Mouse (Mus musculus) neural tube, embryonic 15.5 days (tissue): ENCODE measurements around the gene Olfr1449. TPM values are rescaled to one million over a fixed set of nuclear protein-coding genes. Genes with fewer than 3 reads are reported as not detected.
"Not testable (repeated sequence)": the region's sequence is repeated elsewhere in the genome, so short reads cannot be mapped to it uniquely, and the experiment has no call there.

ENCODE experiments used
- ATAC-seq: fragments of 200-750 bp; cut with Nextera tagmentation; 2 replicates; pipeline ENCODE4 v1.8.0; 2017; ENCODE audit warnings: mild to moderate bottlenecking, moderate TSS enrichment, moderate library complexity; ENCODE audit not compliant: low FRiP score
- H3K27ac ChIP-seq: fragments of 300-500 bp; sonication (generic); replicated peaks from 2 replicates; pipeline ENCODE4 v1.5.1; 2015; ENCODE audit warnings: mild to moderate bottlenecking, inconsistent platforms
- H3K27me3 ChIP-seq: fragments of 300-500 bp; sonication (generic); replicated peaks from 2 replicates; pipeline ENCODE4 v1.6.1; 2015; ENCODE audit warnings: inconsistent platforms
- H3K36me3 ChIP-seq: fragments of 300-500 bp; sonication (generic); 2 replicates; pipeline ENCODE4 v1.6.1; 2015; ENCODE audit warnings: inconsistent platforms
- H3K4me1 ChIP-seq: fragments of 300-500 bp; sonication (generic); 2 replicates; pipeline ENCODE4 v1.6.1; 2015; ENCODE audit warnings: inconsistent platforms
- H3K4me2 ChIP-seq: fragments of 300-500 bp; sonication (generic); 2 replicates; pipeline ENCODE4 v1.6.1; 2015; ENCODE audit warnings: inconsistent platforms, mild to moderate bottlenecking, moderate library complexity
- H3K4me3 ChIP-seq: fragments of 300-500 bp; sonication (generic); replicated peaks from 2 replicates; pipeline ENCODE4 v1.5.1; 2015; ENCODE audit warnings: mild to moderate bottlenecking, inconsistent platforms
- H3K9ac ChIP-seq: fragments of 300-500 bp; sonication (generic); replicated peaks from 2 replicates; pipeline ENCODE4 v1.6.1; 2015; ENCODE audit warnings: mild to moderate bottlenecking, inconsistent platforms
- H3K9me3 ChIP-seq: fragments of 300-500 bp; sonication (generic); replicated peaks from 2 replicates; pipeline ENCODE4 v1.6.1; 2016; ENCODE audit warnings: inconsistent platforms
- WGBS: fragments of 180-500 bp; shearing (Covaris S2); methylation state at CpG from one replicate; pipeline ENCODE4 v1.1.7; 2015; ENCODE audit warnings: mixed read lengths; 5-methylcytosine and 5-hydroxymethylcytosine counted together
- polyA plus RNA-seq: library from polyadenylated mRNA; unstranded; fragments of >200 nt; fragmentation: Nextera tagmentation; extraction: Ambion mirVana; gene quantifications from 2 replicates; pipeline ENCODE4 v1.2.1, GENCODE M21; 2015

Gene Olfr1449
- polyA plus RNA-seq = not detected in 2 replicates

DNA sequence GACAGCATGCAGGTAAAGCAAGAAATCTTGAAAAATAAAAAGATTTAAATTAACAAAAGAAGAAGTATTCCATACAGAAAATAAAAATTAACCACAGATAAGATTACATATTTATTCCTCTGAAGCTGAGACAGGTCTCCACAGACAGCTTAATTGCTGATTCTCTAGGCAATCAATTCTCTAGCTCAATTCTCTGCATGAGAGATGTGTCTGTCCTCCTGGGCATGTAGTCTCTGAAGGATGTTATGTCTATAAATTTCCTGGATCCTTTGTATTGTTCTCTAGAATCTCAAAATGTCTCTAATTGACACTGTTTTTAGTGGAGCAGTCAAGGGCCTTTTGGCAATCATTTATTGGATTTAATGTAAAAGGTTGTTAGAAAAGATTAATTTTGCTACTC, at the start of gene Olfr1449:
Olfr1449 (plus strand) TSS at position 301 of the 400 bp plus-strand sequence.
- H3K27me3 ChIP-seq = no peaks in the 10 kb centered on the region
- H3K9me3 ChIP-seq = no peaks in the 10 kb centered on the region
- H3K36me3 ChIP-seq = no peaks in the 10 kb centered on the region
- no peak within 1 kb of the TSS for H3K4me2 ChIP-seq
- H3K27ac ChIP-seq = no peak within 1 kb of the TSS
- no peaks in the 10 kb centered on the region for H3K4me1 ChIP-seq
- H3K4me3 ChIP-seq = no peak within 1 kb of the TSS
- H3K9ac ChIP-seq = no peak within 1 kb of the TSS
- ATAC-seq = no peak

GRCm38 (mm10) chr19:12883555-12883954, 47.1 kb upstream of the Olfr1449 start, which contains the start of gene Olfr1445:
Olfr1445 (plus strand) TSS chr19:12883855.
- H3K4me2 ChIP-seq = no peak within 1 kb of the TSS
- H3K9ac ChIP-seq = no peak within 1 kb of the TSS
- H3K27ac ChIP-seq = no peak within 1 kb of the TSS
- H3K4me3 ChIP-seq = no peak within 1 kb of the TSS
- no peaks in the 10 kb centered on the region for H3K4me1 ChIP-seq
- ATAC-seq = no peak
- 89% methylated on average over 2 of the region's 2 CpGs for WGBS
- H3K27me3 ChIP-seq = no peaks in the 10 kb centered on the region
- H3K9me3 ChIP-seq = no peaks in the 10 kb centered on the region
- H3K36me3 ChIP-seq = no peaks in the 10 kb centered on the region

DNA sequence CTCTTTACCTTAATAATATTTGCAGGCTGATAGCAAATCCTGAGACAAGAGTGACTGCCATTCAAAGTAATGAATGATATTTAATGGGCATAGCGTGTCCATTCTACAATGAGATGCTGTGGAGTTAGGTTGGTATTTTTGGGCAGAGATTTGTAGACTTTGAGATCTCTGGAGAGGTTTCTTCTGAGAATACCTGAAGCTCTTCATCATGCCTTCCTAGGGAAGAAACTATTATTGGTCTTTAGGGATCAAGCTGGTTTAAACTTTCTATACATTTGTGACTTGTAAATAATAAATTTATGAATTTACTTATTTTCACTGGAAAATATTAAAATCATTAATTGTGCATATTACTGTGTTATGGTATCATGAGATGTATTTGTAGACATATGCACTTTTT, 37.2 kb upstream of the Olfr1449 start, which contains the start of gene Olfr1446:
Olfr1446 (minus strand) TSS at position 101 of the 400 bp plus-strand sequence.
- ATAC-seq = no peak
- no peak within 1 kb of the TSS for H3K4me2 ChIP-seq
- 92% methylated on average over 1 of the region's 1 CpGs for whole genome bisulfite sequencing
- H3K27me3 ChIP-seq = no peaks in the 10 kb centered on the region
- no peak within 1 kb of the TSS for H3K27ac ChIP-seq
- no peaks in the 10 kb centered on the region for H3K4me1 ChIP-seq
- H3K4me3 ChIP-seq = no peak within 1 kb of the TSS
- H3K9me3 ChIP-seq = no peaks in the 10 kb centered on the region
- no peak within 1 kb of the TSS for H3K9ac ChIP-seq
- no peaks in the 10 kb centered on the region for H3K36me3 ChIP-seq

DNA sequence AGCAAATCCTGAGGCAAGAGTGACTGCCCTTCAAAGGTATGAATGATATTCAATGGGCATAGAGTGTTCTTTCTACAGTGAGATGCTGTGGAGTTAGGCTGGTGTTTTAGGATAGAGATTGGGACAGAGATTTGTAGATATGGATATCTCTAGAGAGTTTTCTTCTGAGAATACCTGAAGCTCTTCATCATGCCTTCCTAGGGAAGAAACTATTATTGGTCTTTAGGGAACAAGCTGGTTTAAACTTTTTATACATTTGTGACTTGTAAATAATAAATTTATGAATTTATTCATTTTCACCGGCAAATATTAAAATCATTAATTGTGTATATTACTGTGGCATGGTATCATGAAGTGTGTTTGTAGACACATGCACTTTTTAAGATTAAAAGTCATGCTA, 27.0 kb upstream of the Olfr1449 start, which contains the start of gene Olfr1447:
Olfr1447 (minus strand) TSS at position 101 of the 400 bp plus-strand sequence.
- WGBS = 96% methylated on average over 1 of the region's 1 CpGs
- Histone ChIP-seq H3K9me3 (no peaks in the 10 kb centered on the region), H3K4me3 (no peak within 1 kb of the TSS), H3K4me1 (no peaks in the 10 kb centered on the region), H3K4me2 (no peak within 1 kb of the TSS), H3K27me3 (no peaks in the 10 kb centered on the region), H3K27ac (no peak within 1 kb of the TSS), H3K9ac (no peak within 1 kb of the TSS), H3K36me3 (no peaks in the 10 kb centered on the region)
- no peak for ATAC-seq

- Histone ChIP-seq H3K9ac (no peak within 1 kb of the TSS), H3K4me2 (no peak within 1 kb of the TSS), H3K9me3 (0 out of 2 replicates have a peak, but pooled peaks cover 1% of the 10 kb centered on the region), H3K27me3 (no peaks in the 10 kb centered on the region), H3K4me3 (no peak within 1 kb of the TSS), H3K4me1 (no peaks in the 10 kb centered on the region), H3K36me3 (no peaks in the 10 kb centered on the region), H3K27ac (no peak within 1 kb of the TSS)
- WGBS = 80% methylated on average over 1 of the region's 1 CpGs
- no peak for ATAC-seq
These were observed 6.3 kb upstream of the Olfr1449 start, which contains the start of gene Olfr1448 for GRCm38 (mm10) chr19:12924319-12924718. Olfr1448 (minus strand) TSS chr19:12924419.

DNA sequence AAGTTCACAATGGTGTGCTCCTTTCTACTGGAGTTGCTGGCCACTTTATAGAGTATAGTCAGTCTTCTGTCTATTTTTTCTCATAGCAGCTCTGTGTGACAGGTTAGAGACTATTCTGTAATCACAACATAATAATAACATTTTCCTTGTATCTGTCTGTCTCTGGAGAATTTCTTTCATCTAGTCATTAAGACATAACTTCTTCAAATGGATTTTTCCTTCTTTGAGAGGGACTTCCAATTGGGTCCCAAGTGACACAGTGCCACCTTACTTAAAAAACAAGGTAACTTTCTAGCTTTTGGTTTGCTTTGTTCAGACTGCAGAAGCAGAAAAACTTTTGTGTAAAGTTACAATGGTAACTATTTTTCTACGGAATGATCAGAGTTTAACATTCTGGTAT, 19.3 kb downstream of the Olfr1449 start, which contains the start of gene Olfr1450:
Olfr1450 (plus strand) TSS at position 301 of the 400 bp plus-strand sequence.
- Histone ChIP-seq H3K9me3 (0 out of 2 replicates have a peak, but pooled peaks cover 3% of the 10 kb centered on the region), H3K9ac (no peak within 1 kb of the TSS), H3K4me3 (no peak within 1 kb of the TSS), H3K27ac (no peak within 1 kb of the TSS), H3K36me3 (no peaks in the 10 kb centered on the region), H3K27me3 (no peaks in the 10 kb centered on the region), H3K4me2 (no peak within 1 kb of the TSS), H3K4me1 (no peaks in the 10 kb centered on the region)
- WGBS = 86% methylated on average over 1 of the region's 1 CpGs
- no peak for ATAC-seq

GRCm38 (mm10) chr19:12970082-12970481, 39.4 kb downstream of the Olfr1449 start:
- not testable (repeated sequence) for H3K9ac ChIP-seq, H3K27me3 ChIP-seq, H3K4me1 ChIP-seq, H3K27ac ChIP-seq, ATAC-seq, H3K4me3 ChIP-seq, H3K4me2 ChIP-seq, H3K9me3 ChIP-seq, H3K36me3 ChIP-seq
- 89% methylated on average over 5 of the region's 5 CpGs for WGBS

Other genes starting within 250 kb of the Olfr1449 start
- 0.14 TPM in 1 of 2 replicates, not detected in the other for gene Keg1, start 235.1 kb upstream of the Olfr1449 start, polyA plus RNA-seq
- gene Cntf, start 165.2 kb upstream of the Olfr1449 start, polyA plus RNA-seq = 1.0 and 1.1 TPM in 2 replicates
- gene Zfp91, start 134.7 kb upstream of the Olfr1449 start, polyA plus RNA-seq = 12.3 and 12.9 TPM in 2 replicates
- 1.2 and 4.0 TPM in 2 replicates for gene Lpxn, start 134.6 kb upstream of the Olfr1449 start, polyA plus RNA-seq
- not detected in 2 replicates for gene Gm5244, start 84.2 kb upstream of the Olfr1449 start, polyA plus RNA-seq
- not detected in 2 replicates for gene Olfr1444, start 73.6 kb upstream of the Olfr1449 start, polyA plus RNA-seq
- gene Olfr1445, start 47.0 kb upstream of the Olfr1449 start, polyA plus RNA-seq = not detected in 2 replicates
- gene Olfr1446, start 37.3 kb upstream of the Olfr1449 start, polyA plus RNA-seq = not detected in 2 replicates
- not detected in 2 replicates for gene Olfr1447, start 27.1 kb upstream of the Olfr1449 start, polyA plus RNA-seq
- not detected in 2 replicates for gene Olfr1448, start 6.4 kb upstream of the Olfr1449 start, polyA plus RNA-seq
- gene Olfr1450, start 19.4 kb downstream of the Olfr1449 start, polyA plus RNA-seq = not detected in 2 replicates
- not detected in 2 replicates for gene Olfr1451, start 64.2 kb downstream of the Olfr1449 start, polyA plus RNA-seq
- not detected in 2 replicates for gene Olfr1453, start 97.5 kb downstream of the Olfr1449 start, polyA plus RNA-seq
- not detected in 2 replicates for gene Olfr1454, start 129.8 kb downstream of the Olfr1449 start, polyA plus RNA-seq
- not detected in 2 replicates for gene Olfr1457, start 167.1 kb downstream of the Olfr1449 start, polyA plus RNA-seq
- gene Olfr1458, start 175.9 kb downstream of the Olfr1449 start, polyA plus RNA-seq = not detected in 2 replicates
- gene Olfr1459, start 218.7 kb downstream of the Olfr1449 start, polyA plus RNA-seq = 0.03 TPM in 1 of 2 replicates, not detected in the other
- not detected in 2 replicates for gene Olfr1461, start 232.2 kb downstream of the Olfr1449 start, polyA plus RNA-seq